Mouse (Mus musculus) liver, embryonic 12.5 days (tissue): ENCODE measurements around the gene Cnnm2. TPM values are rescaled to one million over a fixed set of nuclear protein-coding genes. Genes with fewer than 3 reads are reported as not detected.

Experiments used
- ATAC-seq: fragments of 200-750 bp; cut with Nextera tagmentation; 2 replicates; pipeline ENCODE4 v1.8.0; 2017; ENCODE audit warnings: moderate number of reproducible peaks, mild to moderate bottlenecking, moderate library complexity
- H3K27ac ChIP-seq: fragments of 300-500 bp; sonication (generic); 2 replicates; pipeline ENCODE4 v1.5.1; 2016; ENCODE audit warnings: mild to moderate bottlenecking
- H3K27me3 ChIP-seq: fragments of 300-500 bp; sonication (generic); replicated peaks from 2 replicates; pipeline ENCODE4 v1.6.1; 2016; ENCODE audit warnings: mild to moderate bottlenecking, moderate library complexity
- H3K36me3 ChIP-seq: fragments of 300-500 bp; sonication (generic); 2 replicates; pipeline ENCODE4 v1.6.1; 2016; ENCODE audit warnings: mild to moderate bottlenecking, moderate library complexity
- H3K4me1 ChIP-seq: fragments of 300-500 bp; sonication (generic); 2 replicates; pipeline ENCODE4 v1.6.1; 2016
- H3K4me2 ChIP-seq: fragments of 300-500 bp; sonication (generic); 2 replicates; pipeline ENCODE4 v1.6.1; 2016; ENCODE audit warnings: mild to moderate bottlenecking, moderate library complexity
- H3K4me3 ChIP-seq: fragments of 300-500 bp; sonication (generic); 2 replicates; pipeline ENCODE4 v1.5.1; 2016; ENCODE audit warnings: mild to moderate bottlenecking, moderate library complexity
- H3K9ac ChIP-seq: fragments of 300-500 bp; sonication (generic); 2 replicates; pipeline ENCODE4 v1.6.1; 2016; ENCODE audit warnings: mild to moderate bottlenecking, moderate library complexity
- H3K9me3 ChIP-seq: fragments of 300-500 bp; sonication (generic); replicated peaks from 2 replicates; pipeline ENCODE4 v1.6.1; 2016; ENCODE audit warnings: mild to moderate bottlenecking, moderate library complexity
- WGBS: fragments of 180-500 bp; shearing (Covaris S2); methylation state at CpG from one replicate; pipeline ENCODE4 v1.1.7; 2016; ENCODE audit not compliant: insufficient replicate concordance; 5-methylcytosine and 5-hydroxymethylcytosine counted together
- polyA plus RNA-seq: library from polyadenylated mRNA; unstranded; fragments of >200 nt; fragmentation: Nextera tagmentation; extraction: Ambion mirVana; gene quantifications from 2 replicates; pipeline ENCODE4 v1.2.1, GENCODE M21; 2016

Cnnm2 gene
- polyA plus RNA-seq, 1 experiment from 2014 or later: 1.6 TPM

DNA sequence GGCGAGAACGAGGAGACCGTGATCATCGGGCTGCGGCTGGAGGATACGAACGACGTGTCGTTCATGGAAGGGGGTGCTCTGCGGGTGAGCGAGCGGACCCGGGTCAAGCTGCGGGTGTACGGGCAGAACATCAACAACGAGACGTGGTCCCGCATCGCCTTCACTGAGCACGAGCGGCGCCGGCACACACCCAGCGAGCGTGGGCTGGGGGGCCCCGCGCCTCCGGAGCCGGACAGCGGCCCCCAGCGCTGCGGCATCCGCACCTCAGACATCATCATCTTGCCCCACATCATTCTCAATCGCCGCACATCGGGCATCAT is 535 bp downstream of the Cnnm2 start:
- WGBS: under 1% methylated on average over 36 of the region's 36 CpGs
- peak overlapping the region; percentile 64; the same call in 1 of the 2 replicates for H3K27ac ChIP-seq

DNA sequence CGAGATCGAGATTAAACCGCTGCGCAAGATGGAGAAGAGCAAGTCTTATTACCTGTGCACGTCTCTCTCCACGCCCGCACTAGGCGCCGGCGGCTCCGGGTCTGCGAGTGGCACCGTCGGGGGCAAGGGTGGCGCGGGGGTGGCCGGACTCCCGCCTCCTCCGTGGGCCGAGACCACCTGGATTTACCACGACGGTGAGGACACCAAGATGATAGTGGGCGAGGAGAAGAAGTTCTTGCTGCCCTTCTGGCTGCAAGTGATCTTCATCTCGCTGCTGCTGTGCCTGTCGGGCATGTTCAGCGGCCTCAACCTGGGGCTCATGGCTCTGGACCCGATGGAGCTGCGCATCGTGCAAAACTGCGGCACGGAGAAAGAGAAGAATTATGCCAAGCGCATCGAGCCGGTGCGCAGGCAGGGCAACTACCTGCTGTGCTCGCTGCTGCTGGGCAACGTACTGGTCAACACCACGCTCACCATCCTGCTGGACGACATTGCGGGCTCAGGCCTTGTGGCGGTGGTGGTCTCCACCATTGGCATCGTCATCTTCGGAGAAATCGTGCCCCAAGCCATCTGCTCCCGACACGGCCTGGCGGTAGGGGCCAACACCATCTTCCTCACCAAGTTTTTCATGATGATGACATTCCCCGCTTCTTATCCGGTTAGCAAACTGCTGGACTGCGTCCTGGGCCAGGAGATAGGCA is 1.0 kb downstream of the Cnnm2 start:
- Histone ChIP-seq H3K9ac (peak overlapping the region; percentile 88), H3K9me3 (no peaks in the 10 kb centered on the region), H3K27ac (no peak overlapping the region), H3K4me2 (peak overlapping the region; percentile 100), H3K4me1 (peaks cover 51% of the 10 kb centered on the region), H3K27me3 (peaks cover 68% of the 10 kb centered on the region), H3K4me3 (peak overlapping the region; percentile 92), H3K36me3 (no peaks in the 10 kb centered on the region)
- 2% methylated on average over 50 of the region's 50 CpGs for WGBS
- no peak for ATAC-seq

More for the DNA sequence above, 535 bp downstream of the Cnnm2 start:
- no peaks in the 10 kb centered on the region for H3K36me3 ChIP-seq
- peaks cover 51% of the 10 kb centered on the region for H3K4me1 ChIP-seq
- no peaks in the 10 kb centered on the region for H3K9me3 ChIP-seq
- peaks cover 65% of the 10 kb centered on the region for H3K27me3 ChIP-seq
- peak overlapping the region; percentile 88 for H3K9ac ChIP-seq
- peak overlapping the region; percentile 92 for H3K4me3 ChIP-seq
- no peak for ATAC-seq
- peak overlapping the region; percentile 100 for H3K4me2 ChIP-seq

DNA sequence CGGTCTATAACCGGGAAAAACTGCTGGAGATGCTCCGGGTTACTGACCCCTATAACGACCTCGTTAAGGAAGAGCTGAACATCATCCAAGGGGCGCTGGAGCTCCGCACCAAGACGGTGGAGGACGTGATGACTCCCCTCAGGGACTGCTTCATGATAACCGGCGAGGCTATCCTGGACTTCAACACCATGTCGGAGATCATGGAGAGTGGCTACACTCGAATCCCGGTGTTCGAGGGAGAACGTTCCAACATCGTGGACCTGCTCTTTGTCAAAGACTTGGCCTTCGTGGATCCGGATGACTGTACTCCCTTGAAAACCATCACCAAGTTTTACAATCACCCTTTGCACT is 1.6 kb downstream of the Cnnm2 start:
- H3K9me3 ChIP-seq: no peaks in the 10 kb centered on the region
- H3K9ac ChIP-seq: peak overlapping the region; percentile 88
- peaks cover 63% of the 10 kb centered on the region for H3K27me3 ChIP-seq
- peak overlapping the region; percentile 92 for H3K4me3 ChIP-seq
- 3% methylated on average over 19 of the region's 19 CpGs for WGBS
- H3K27ac ChIP-seq: no peak overlapping the region
- ATAC-seq: no peak
- H3K36me3 ChIP-seq: no peaks in the 10 kb centered on the region
- H3K4me1 ChIP-seq: peaks cover 56% of the 10 kb centered on the region
- peak overlapping the region; percentile 100 for H3K4me2 ChIP-seq

DNA sequence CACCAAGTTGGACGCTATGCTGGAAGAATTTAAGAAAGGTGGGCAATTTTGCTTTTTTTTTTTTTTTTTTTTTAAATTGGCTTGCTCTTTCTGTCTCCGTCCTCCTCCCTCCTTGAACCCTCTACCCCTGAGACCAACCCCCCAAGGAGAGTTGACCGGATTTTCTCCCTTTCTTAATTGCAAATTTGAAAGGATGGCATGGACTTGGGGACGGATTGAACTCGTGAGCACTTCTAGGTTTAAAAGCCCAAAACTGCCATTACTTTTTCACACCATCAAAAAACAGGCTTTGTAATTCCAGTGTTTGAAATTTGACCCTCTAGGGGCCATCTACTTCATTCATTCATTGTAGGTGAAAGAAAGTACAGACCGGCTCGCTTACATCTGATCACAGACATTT is 2.0 kb downstream of the Cnnm2 start:
- no peak overlapping the region; the same call in 1 of the 2 replicates for H3K9ac ChIP-seq
- WGBS: 30% methylated on average over 7 of the region's 7 CpGs

DNA sequence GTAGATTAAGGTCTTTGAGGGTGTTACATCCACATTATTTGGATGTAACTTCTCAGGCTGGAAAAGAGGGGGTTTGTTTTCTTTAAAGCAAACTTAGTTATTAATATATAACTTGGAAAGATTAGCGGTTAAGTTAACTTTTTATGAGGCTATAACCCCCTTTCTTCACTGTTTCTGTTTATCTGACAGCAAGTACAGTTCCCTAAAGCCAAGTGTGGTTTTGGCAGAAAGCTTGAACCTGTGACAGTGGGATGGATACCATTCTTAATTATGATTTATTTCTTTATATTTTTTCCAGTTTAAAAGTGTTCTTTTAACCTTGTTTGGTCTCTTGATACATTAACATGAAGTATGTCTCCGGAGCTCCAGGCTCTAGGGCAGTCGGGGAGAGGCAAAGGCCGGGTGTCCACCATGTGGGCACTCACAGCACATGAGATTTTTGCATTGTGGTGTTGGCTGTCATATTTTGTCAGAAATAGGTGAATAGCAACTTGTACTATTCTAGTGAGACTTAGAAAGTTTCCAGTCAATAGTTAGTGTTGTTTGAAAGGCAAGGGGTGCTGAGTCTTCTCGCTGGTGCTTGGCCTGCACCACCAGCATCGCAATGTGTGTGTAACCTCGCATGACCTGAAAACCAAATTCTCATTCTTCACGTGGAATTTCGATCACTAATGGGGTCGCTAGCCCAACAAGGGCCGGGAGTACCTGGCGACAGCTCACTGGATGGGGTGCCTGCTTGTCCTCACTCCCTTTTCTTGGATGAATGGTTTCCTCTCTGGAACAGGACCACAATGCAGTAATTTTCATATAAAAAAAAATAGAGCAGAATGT is 2.8 kb downstream of the Cnnm2 start:
- Histone ChIP-seq H3K4me1 (peaks cover 52% of the 10 kb centered on the region), H3K4me3 (peak overlapping the region; percentile 92; the same call in 1 of the 2 replicates), H3K9me3 (no peaks in the 10 kb centered on the region), H3K36me3 (no peaks in the 10 kb centered on the region), H3K4me2 (peak overlapping the region; percentile 100), H3K9ac (no peak overlapping the region), H3K27ac (no peak overlapping the region), H3K27me3 (peaks cover 51% of the 10 kb centered on the region)
- WGBS: 72% methylated on average over 12 of the region's 12 CpGs
- ATAC-seq: no peak

More for the DNA sequence above, 2.0 kb downstream of the Cnnm2 start:
- H3K36me3 ChIP-seq: no peaks in the 10 kb centered on the region
- no peak for ATAC-seq
- H3K4me3 ChIP-seq: peak overlapping the region; percentile 92
- peaks cover 59% of the 10 kb centered on the region for H3K27me3 ChIP-seq
- no peaks in the 10 kb centered on the region for H3K9me3 ChIP-seq
- peaks cover 58% of the 10 kb centered on the region for H3K4me1 ChIP-seq
- H3K4me2 ChIP-seq: peak overlapping the region; percentile 100
- no peak overlapping the region for H3K27ac ChIP-seq

DNA sequence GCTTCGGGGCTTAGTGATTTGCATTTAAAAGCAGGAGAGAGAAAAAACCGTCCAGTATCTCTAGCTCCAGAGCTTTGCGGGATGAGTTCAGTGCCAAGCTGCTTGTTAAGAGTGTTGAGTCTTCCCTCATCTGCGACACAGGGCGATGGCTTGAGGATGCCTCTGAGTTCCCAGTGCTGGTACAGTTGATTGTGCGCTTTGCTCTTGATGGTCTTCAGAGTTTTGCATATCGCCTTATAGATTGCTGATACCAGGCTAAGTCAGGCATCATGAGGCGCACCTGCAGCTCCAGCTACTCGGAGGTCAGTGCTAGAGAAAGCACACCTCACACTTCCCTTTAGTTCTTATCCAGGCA is 3.3 kb downstream of the Cnnm2 start:
- H3K9ac ChIP-seq: no peak overlapping the region
- 72% methylated on average over 9 of the region's 9 CpGs for WGBS
- ATAC-seq: no peak
- peaks cover 52% of the 10 kb centered on the region for H3K4me1 ChIP-seq
- H3K4me2 ChIP-seq: peak overlapping the region; percentile 100
- no peaks in the 10 kb centered on the region for H3K9me3 ChIP-seq
- no peak overlapping the region for H3K27ac ChIP-seq
- peak overlapping the region; percentile 92; the same call in 1 of the 2 replicates for H3K4me3 ChIP-seq
- H3K36me3 ChIP-seq: no peaks in the 10 kb centered on the region
- H3K27me3 ChIP-seq: peaks cover 48% of the 10 kb centered on the region

DNA sequence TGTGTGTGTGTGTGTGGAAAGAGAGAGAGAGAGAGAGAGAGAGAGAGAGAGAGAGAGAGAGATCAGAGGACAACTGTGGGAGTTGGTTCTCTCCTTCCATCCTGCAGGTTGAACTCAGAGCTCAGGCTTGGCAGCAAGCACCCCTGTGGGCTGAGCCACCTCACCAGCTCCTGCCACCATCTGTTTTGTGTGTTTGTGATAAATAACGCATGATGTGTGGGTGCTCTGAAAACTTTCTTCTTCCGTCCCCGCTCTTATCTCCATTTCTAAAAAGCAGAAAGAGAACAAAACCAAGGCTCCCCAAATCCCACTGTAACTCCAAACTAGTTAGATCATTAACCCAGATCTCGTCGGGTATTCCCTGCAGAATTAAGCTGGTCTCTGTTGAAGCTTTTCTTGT is 4.7 kb downstream of the Cnnm2 start:
- Histone ChIP-seq H3K4me3 (no peak overlapping the region), H3K27ac (no peak overlapping the region), H3K9me3 (no peaks in the 10 kb centered on the region), H3K36me3 (no peaks in the 10 kb centered on the region), H3K4me1 (peaks cover 48% of the 10 kb centered on the region), H3K27me3 (peaks cover 45% of the 10 kb centered on the region), H3K9ac (no peak overlapping the region), H3K4me2 (peak overlapping the region; percentile 18)
- 45% methylated on average over 5 of the region's 5 CpGs for WGBS
- no peak for ATAC-seq

DNA sequence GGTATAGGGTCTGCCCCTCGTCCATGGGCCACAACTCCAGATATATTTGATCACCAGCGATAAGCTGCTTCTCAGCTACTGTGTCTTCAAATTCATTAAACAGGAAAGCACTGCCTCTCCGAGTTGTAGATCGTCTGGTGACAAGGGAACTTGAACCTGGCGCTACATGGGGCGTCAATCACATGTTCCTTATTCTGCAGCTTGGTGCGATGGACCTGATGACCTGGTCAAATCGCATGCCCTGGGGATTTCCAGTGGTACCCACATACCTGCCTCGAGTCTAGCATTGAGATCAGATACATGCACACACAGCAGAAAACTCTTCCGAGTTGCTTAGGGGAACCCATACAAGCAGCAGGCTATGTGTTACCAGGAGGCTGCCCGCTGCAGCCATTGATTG is 8.4 kb downstream of the Cnnm2 start:
- 81% methylated on average over 11 of the region's 11 CpGs for WGBS
- peaks cover 17% of the 10 kb centered on the region for H3K4me1 ChIP-seq

DNA sequence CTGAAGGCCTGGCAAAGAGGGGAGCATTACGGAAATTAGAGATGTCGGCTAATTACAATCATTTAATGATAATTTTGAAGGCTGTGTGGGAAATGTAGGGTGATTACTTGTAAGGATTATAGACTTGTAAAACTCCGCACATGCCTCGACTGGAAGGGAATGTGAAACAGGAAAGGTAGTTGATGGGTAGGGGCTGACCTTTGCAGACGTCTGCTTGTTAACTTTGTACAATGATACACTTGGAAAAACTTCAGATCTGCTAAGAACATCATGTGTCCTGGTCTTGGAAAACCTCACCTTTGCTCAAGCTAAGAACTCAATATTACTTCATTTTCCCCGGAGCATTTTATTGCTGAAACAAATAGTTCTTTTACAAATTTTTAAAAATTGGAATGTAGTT is 10.4 kb downstream of the Cnnm2 start:
- Histone ChIP-seq H3K9me3 (no peaks in the 10 kb centered on the region), H3K4me2 (no peak overlapping the region), H3K9ac (no peak overlapping the region), H3K27me3 (peaks cover 5% of the 10 kb centered on the region; the same call in 1 of the 2 replicates), H3K4me3 (no peak overlapping the region), H3K27ac (no peak overlapping the region), H3K4me1 (peaks cover 7% of the 10 kb centered on the region; the same call in 1 of the 2 replicates), H3K36me3 (no peaks in the 10 kb centered on the region)
- 78% methylated on average over 6 of the region's 6 CpGs for WGBS
- ATAC-seq: no peak

More for the DNA sequence above, 8.4 kb downstream of the Cnnm2 start:
- Histone ChIP-seq H3K9ac (no peak overlapping the region), H3K4me2 (no peak overlapping the region), H3K27ac (no peak overlapping the region), H3K27me3 (peaks cover 15% of the 10 kb centered on the region), H3K36me3 (no peaks in the 10 kb centered on the region), H3K9me3 (no peaks in the 10 kb centered on the region), H3K4me3 (no peak overlapping the region)
- ATAC-seq: no peak

DNA sequence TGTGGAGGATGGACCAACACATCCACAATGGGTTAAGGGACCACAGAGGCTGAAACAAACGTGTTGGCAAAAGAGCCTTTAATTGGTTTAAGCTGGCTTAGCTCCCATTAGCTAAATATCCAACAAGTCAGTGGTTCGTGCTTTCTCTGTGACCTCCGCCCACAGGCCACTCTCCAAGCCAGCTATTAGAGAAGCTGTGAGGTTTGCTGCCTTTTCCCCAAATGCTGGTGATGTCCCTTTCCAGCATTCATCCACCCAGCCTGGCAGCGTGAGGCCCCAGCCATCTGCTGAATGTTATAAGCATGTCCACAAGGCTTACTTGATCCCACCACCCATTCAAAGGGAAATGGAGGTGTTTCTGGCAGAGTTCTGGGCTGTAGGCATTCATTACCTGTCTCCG is 15.0 kb downstream of the Cnnm2 start:
- ATAC-seq: no peak
- H3K4me3 ChIP-seq: no peak overlapping the region
- H3K9me3 ChIP-seq: no peaks in the 10 kb centered on the region
- no peak overlapping the region for H3K9ac ChIP-seq
- H3K27me3 ChIP-seq: no peaks in the 10 kb centered on the region; the same call in none of the 2 replicates
- no peaks in the 10 kb centered on the region for H3K36me3 ChIP-seq
- WGBS: 57% methylated on average over 5 of the region's 5 CpGs
- no peak overlapping the region for H3K4me2 ChIP-seq
- peaks cover 20% of the 10 kb centered on the region for H3K4me1 ChIP-seq
- H3K27ac ChIP-seq: no peak overlapping the region

DNA sequence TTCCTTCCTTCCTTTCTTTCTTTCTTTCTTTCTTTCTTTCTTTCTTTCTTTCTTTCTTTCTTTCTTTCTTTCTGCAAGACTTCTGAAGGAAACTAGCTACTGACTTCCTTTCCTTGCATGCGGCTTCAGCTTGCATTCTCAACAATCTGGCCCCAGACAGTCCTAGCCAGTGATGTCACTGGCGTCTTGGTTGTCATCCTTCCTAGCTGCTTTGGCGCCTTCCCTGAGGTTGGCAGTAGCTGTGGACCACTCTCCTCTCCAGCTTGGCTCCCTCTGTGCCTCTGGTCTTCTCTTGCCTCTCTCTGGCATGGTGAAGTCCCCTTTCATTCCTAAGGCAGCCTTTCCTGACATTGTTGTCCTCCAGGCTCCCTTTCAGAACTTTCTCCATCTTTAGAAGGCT is 15.5 kb downstream of the Cnnm2 start:
- Histone ChIP-seq H3K4me2 (no peak overlapping the region), H3K36me3 (no peaks in the 10 kb centered on the region), H3K4me1 (peaks cover 20% of the 10 kb centered on the region), H3K9ac (no peak overlapping the region), H3K9me3 (no peaks in the 10 kb centered on the region), H3K27ac (no peak overlapping the region), H3K27me3 (no peaks in the 10 kb centered on the region; the same call in none of the 2 replicates), H3K4me3 (no peak overlapping the region)
- ATAC-seq: no peak
- WGBS: 76% methylated on average over 3 of the region's 3 CpGs

DNA sequence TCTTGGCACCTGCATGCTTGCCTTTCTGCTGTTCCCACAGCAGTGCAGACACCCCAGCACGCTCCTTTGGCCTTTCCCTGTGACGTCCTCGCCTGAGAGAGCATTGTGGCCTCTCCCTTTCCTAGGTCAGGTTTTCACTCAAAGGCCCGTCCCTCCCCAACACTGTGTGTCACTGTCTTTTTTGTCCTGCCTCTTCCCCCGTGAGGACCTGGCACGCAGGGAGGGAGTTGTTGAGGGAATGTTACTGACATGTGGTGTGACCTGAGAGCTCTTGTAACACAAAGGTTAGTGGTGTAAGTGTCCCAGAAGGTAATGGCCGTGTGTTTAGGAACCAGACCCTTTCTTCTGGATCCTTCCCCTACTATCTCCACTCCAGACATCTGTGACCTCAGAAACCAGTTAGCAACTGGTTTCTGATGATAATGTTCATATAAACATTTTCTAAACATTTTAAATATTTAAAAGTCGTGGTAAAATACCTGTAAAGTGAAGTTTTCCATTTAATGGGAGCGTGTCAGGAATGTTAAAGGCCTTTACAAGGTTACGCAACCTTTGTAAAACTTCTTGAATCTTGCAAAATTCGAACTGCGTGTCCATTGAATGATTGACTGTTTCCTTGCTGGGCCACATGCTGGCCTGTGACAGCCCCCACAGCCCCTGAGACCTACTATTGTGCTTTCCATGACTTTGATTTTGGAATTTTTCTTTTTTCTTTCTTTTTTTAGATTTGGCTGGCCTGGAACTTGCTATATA is 16.7 kb downstream of the Cnnm2 start:
- Histone ChIP-seq H3K36me3 (no peaks in the 10 kb centered on the region), H3K4me1 (peaks cover 20% of the 10 kb centered on the region), H3K27ac (no peak overlapping the region), H3K4me3 (no peak overlapping the region), H3K9me3 (no peaks in the 10 kb centered on the region), H3K27me3 (no peaks in the 10 kb centered on the region; the same call in none of the 2 replicates), H3K4me2 (no peak overlapping the region), H3K9ac (no peak overlapping the region)
- no peak for ATAC-seq
- WGBS: 67% methylated on average over 12 of the region's 12 CpGs
